9 mouse cellular contexts compared by ENCODE assay signal in the genomic region with DNA sequence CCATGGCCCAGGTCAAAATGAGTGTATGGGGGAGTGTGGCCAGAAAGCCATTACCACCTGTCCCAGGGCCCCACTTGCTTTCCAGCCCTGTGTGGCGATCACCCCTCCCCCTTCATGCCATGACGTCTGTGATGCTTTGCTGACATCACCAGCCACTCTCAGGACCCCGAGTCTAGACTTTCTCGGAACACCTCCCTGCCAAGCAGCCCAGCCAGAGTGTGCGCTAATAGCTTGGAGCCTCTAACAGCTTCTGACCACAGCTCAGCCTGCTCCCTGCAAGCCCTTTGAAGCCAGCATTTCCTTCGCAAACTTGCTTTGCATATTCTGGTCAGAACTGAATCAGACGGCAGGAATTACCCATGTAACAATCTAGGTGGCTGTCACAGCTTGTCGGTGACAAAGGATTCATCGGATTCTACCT. TPM values are rescaled to one million over a fixed set of nuclear protein-coding genes. Genes with fewer than 3 reads are reported as not detected.
DNase-seq lines count a peak whose midpoint lies in the region; ATAC-seq and TF ChIP-seq lines count a peak whose summit lies in the region.
"Had no signal": no experiment of that assay in that cellular context is flagged by ENCODE, and none has a peak within 500 bp of the region (broad histone marks: within the 10 kb centered on the region; RNA-seq: fewer than 3 reads in every experiment).

No protein-coding gene starts in this region.

- no peak overlapping the region for H3K4me3 ChIP-seq in kidney, postnatal 0 days (replicated peaks; ENCODE audit: low read depth, low read length)
- H3K4me3 ChIP-seq in E14TG2a.4 (replicated peaks; ENCODE audit: low read length) = peak overlapping the region; percentile 99
- H3K4me3 ChIP-seq in embryonic facial prominence, embryonic 15.5 days (replicated peaks) = no peak overlapping the region
- H3K4me3 ChIP-seq in liver, postnatal 0 days (ENCODE audit: low read depth, low read length) = no peak overlapping the region
- H3K4me3 ChIP-seq: heart, adult 2 months had no signal

- H3K27ac ChIP-seq in kidney, postnatal 0 days = no peak overlapping the region
- 0 out of 2 replicates have a peak overlapping the region, but pooled peaks have one; percentile 94 for H3K27ac ChIP-seq in embryonic facial prominence, embryonic 15.5 days (replicated peaks)
- peak overlapping the region; percentile 3; the same call in 1 of the 2 replicates for H3K27ac ChIP-seq in liver, postnatal 0 days (ENCODE audit: low read depth)
- H3K27ac ChIP-seq: heart, adult 2 months had no signal

- no peaks in the 10 kb centered on the region for H3K9me3 ChIP-seq in kidney, postnatal 0 days (replicated peaks; ENCODE audit: low read length)
- H3K9me3 ChIP-seq in E14TG2a.4 (ENCODE audit: low read length) = no peaks in the 10 kb centered on the region
- H3K9me3 ChIP-seq in embryonic facial prominence, embryonic 15.5 days (replicated peaks) = no peaks in the 10 kb centered on the region
- no peaks in the 10 kb centered on the region for H3K9me3 ChIP-seq in liver, postnatal 0 days (ENCODE audit: low read length)

- peak overlapping the region; percentile 96; the same call in 1 of the 2 replicates for H3K4me2 ChIP-seq in kidney, postnatal 0 days (ENCODE audit: low read length)
- peak overlapping the region; percentile 15; the same call in 1 of the 2 replicates for H3K4me2 ChIP-seq in embryonic facial prominence, embryonic 15.5 days (replicated peaks)
- H3K4me2 ChIP-seq in liver, postnatal 0 days (ENCODE audit: low read depth, low read length) = peak overlapping the region; percentile 88

- no peaks in the 10 kb centered on the region for H3K36me3 ChIP-seq in kidney, postnatal 0 days (ENCODE audit: insufficient read depth, low read length)
- peaks cover 45% of the 10 kb centered on the region for H3K36me3 ChIP-seq in E14TG2a.4 (ENCODE audit: insufficient read depth, low read length)
- H3K36me3 ChIP-seq in embryonic facial prominence, embryonic 15.5 days = 0 out of 2 replicates have a peak, but pooled peaks cover 4% of the 10 kb centered on the region
- H3K36me3 ChIP-seq in liver, postnatal 0 days (replicated peaks; ENCODE audit: insufficient read depth, low read length) = peaks cover 11% of the 10 kb centered on the region

- peaks cover 46% of the 10 kb centered on the region for H3K4me1 ChIP-seq in kidney, postnatal 0 days (replicated peaks; ENCODE audit: insufficient read depth, low read length)
- H3K4me1 ChIP-seq in E14TG2a.4 (replicated peaks; ENCODE audit: low read depth, low read length) = peaks cover 78% of the 10 kb centered on the region
- peaks cover 80% of the 10 kb centered on the region for H3K4me1 ChIP-seq in embryonic facial prominence, embryonic 15.5 days
- peaks cover 73% of the 10 kb centered on the region for H3K4me1 ChIP-seq in liver, postnatal 0 days (ENCODE audit: insufficient read depth)

- no peak for DNase-seq in kidney, postnatal 0 days (ENCODE audit: low spot score)
- DNase-seq in kidney, postnatal 10 days = no peak
- DNase-seq in liver, postnatal 0 days = peak; percentile 50
- no peak for DNase-seq in layer of hippocampus, adult 8-10 months (ENCODE audit: low spot score in 2 of 2)
- no peak for DNase-seq in adrenal gland, postnatal 36 days
- no peak for DNase-seq in right cerebral cortex, adult 2 months (ENCODE audit: low spot score in 2 of 2)

- H3K27me3 ChIP-seq in kidney, postnatal 0 days (ENCODE audit: insufficient read depth, low read length) = no peaks in the 10 kb centered on the region
- no peaks in the 10 kb centered on the region for H3K27me3 ChIP-seq in E14TG2a.4 (ENCODE audit: insufficient read depth, low read length)
- H3K27me3 ChIP-seq in embryonic facial prominence, embryonic 15.5 days = 0 out of 2 replicates have a peak, but pooled peaks cover 3% of the 10 kb centered on the region
- H3K27me3 ChIP-seq in liver, postnatal 0 days (ENCODE audit: insufficient read depth, low read length) = peaks cover 25% of the 10 kb centered on the region

- WGBS in kidney, postnatal 0 days = 35% methylated on average over 9 of the region's 9 CpGs
- 30% methylated on average over 9 of the region's 9 CpGs for WGBS in embryonic facial prominence, embryonic 15.5 days
- 25% methylated on average over 9 of the region's 9 CpGs for WGBS in liver, postnatal 0 days (ENCODE audit: insufficient replicate concordance)

- TF ChIP-seq CTCF in kidney, postnatal 0 days (IDR thresholded peaks at IDR 0.05; ENCODE audit: low read depth) = no peak
- no peak for TF ChIP-seq CTCF in E14TG2a.4 (conservative IDR thresholded peaks at IDR 0.05; ENCODE audit: low read length)
- TF ChIP-seq CTCF in liver, postnatal 0 days (IDR thresholded peaks at IDR 0.05; ENCODE audit: low read depth) = no peak

- ATAC-seq in kidney, postnatal 0 days (replicated peaks; ENCODE audit: low FRiP score, low read depth) = no peak
- no peak for ATAC-seq in embryonic facial prominence, embryonic 15.5 days (ENCODE audit: insufficient number of reproducible peaks, low FRiP score, low TSS enrichment, low read depth)
- ATAC-seq in liver, postnatal 0 days = no peak

- H3K9ac ChIP-seq in kidney, postnatal 0 days (ENCODE audit: low read depth, low read length) = no peak overlapping the region
- no peak overlapping the region for H3K9ac ChIP-seq in embryonic facial prominence, embryonic 15.5 days
- no peak overlapping the region for H3K9ac ChIP-seq in liver, postnatal 0 days (replicated peaks)

- no peak for TF ChIP-seq EP300 in liver, postnatal 0 days (IDR thresholded peaks at IDR 0.05; ENCODE audit: low read depth)

RNA-seq across cellular contexts. Expression of gene Socs3, which starts 4.3 kb away (rescaled TPM):
- polyA plus RNA-seq in kidney, postnatal 0 days (2015; fragmentation: Nextera tagmentation; extraction: Ambion mirVana) = 11.7 and 14.4 TPM in 2 replicates
- 20.8 and 21.2 TPM in 2 replicates for polyA plus RNA-seq in embryonic facial prominence, embryonic 15.5 days (2015; fragmentation: Nextera tagmentation; extraction: Ambion mirVana)
- polyA plus RNA-seq in liver, postnatal 0 days (2015; fragmentation: Nextera tagmentation; extraction: Ambion mirVana) = 3.5 and 5.8 TPM in 2 replicates
- 1 to 10 TPM in 3 of 4 experiments, under 1 TPM in 1; 0.81 to 7.9 (median 3.3) TPM for total RNA-seq in layer of hippocampus, adult 8-10 months (2022)
- total RNA-seq in adrenal gland, postnatal 36 days (2021) = 10 to 100 TPM in 1 of 2 experiments, 1 to 10 TPM in 1; 6.6 to 17.5 TPM

RNA-seq across cellular contexts. Expression of gene Pgs1, which starts 20.5 kb away (rescaled TPM):
- polyA plus RNA-seq in kidney, postnatal 0 days (2015; fragmentation: Nextera tagmentation; extraction: Ambion mirVana) = 29.6 and 32.0 TPM in 2 replicates
- 39.9 and 41.2 TPM in 2 replicates for polyA plus RNA-seq in embryonic facial prominence, embryonic 15.5 days (2015; fragmentation: Nextera tagmentation; extraction: Ambion mirVana)
- 9.1 and 10.1 TPM in 2 replicates for polyA plus RNA-seq in liver, postnatal 0 days (2015; fragmentation: Nextera tagmentation; extraction: Ambion mirVana)
- 10 to 100 TPM; 71.3 to 80.4 (median 78.8) TPM for total RNA-seq in layer of hippocampus, adult 8-10 months (2022)
- 10 to 100 TPM; 54.7 to 58.7 TPM for total RNA-seq in adrenal gland, postnatal 36 days (2021)

Comparison
In these comparisons a context has a peak if more than half of its experiments do, and no peak if none do; other contexts are left out.
1. H3K4me2 ChIP-seq: peak in every context shown above with its lines; median percentile 96 in kidney, postnatal 0 days; 88 in liver, postnatal 0 days; 15 in embryonic facial prominence, embryonic 15.5 days.